Mouse (Mus musculus) CD4-positive, CD25-positive, alpha-beta regulatory T cell, adult 4 months (primary cell): ENCODE data around the gene C1qa. TPM values are rescaled to one million over a fixed set of nuclear protein-coding genes. Genes with fewer than 3 reads are reported as not detected.

Experiments used
- ATAC-seq: one replicate; pipeline ENCODE4 v1.8.0; 2017
- polyA plus RNA-seq, 2 experiments: library from polyadenylated mRNA; unstranded; fragments of 100-300 nt; shearing (Covaris generic); gene quantifications; one replicate each; pipeline ENCODE4 v1.2.1; 2017

The C1qa gene
- polyA plus RNA-seq, 2 experiments from 2014 or later: 0.31 to 1.9 TPM

- no peak for ATAC-seq
Measured at GRCm38 (mm10) chr4:136898084-136898598, 462 bp downstream of the C1qa start.

DNA sequence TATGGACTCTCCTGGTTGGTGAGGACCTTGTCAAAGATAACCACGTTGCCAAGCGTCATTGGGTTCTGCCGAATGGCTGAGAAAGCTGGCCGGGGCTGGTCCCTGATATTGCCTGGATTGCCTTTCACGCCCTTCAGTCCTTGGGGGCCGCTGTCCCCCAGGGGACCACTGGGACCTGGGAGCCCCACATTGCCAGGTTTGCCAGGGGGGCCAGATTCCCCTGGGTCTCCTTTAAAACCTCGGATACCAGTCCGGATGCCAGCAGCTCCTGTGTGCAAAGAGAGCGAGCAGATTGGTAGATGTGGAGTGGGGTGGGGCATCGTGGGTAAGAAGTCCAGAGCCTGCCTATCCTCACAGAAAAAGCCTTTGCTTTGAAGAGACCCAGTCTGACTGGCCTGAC is 2.1 kb downstream of the C1qa start:
- no peak for ATAC-seq

- ATAC-seq: no peak
Measured at GRCm38 (mm10) chr4:136895861-136896260, 2.7 kb downstream of the C1qa start.

- ATAC-seq: no peak
Measured at GRCm38 (mm10) chr4:136894821-136895220, 3.8 kb downstream of the C1qa start.

- ATAC-seq: no peak
Measured at GRCm38 (mm10) chr4:136893691-136894543, 4.7 kb downstream of the C1qa start.

GRCm38 (mm10) chr4:136892811-136893210 is 5.8 kb downstream of the C1qa start, which contains the start of gene C1qc:
Gene C1qc, minus strand, starts transcription at chr4:136893065.
- no peak for ATAC-seq

GRCm38 (mm10) chr4:136892371-136892770 is 6.2 kb downstream of the C1qa start:
- ATAC-seq: no peak

DNA sequence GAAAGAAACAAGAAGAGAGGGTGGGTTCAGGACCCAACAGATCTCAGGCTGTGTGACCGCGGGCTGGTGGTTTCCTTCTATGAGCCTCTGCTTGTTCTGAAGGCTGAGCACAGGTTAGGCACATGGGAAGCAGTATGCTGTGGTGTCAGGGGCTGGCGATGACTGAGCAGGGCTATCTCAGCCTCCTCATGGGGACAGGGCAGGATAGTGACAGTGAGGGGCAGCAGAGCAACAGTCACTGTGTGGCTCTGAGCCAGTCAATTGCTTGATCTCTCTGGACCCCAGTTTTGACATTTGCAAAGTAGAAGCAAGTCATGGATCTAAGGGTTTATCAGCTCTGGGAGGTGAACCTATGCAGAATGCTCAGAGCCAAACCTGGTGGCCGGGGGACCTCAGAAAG is 7.5 kb downstream of the C1qa start:
- ATAC-seq: no peak

- ATAC-seq: no peak
Measured at GRCm38 (mm10) chr4:136889981-136890380, 8.6 kb downstream of the C1qa start.

GRCm38 (mm10) chr4:136887714-136888113 is 10.9 kb downstream of the C1qa start:
- no peak for ATAC-seq

DNA sequence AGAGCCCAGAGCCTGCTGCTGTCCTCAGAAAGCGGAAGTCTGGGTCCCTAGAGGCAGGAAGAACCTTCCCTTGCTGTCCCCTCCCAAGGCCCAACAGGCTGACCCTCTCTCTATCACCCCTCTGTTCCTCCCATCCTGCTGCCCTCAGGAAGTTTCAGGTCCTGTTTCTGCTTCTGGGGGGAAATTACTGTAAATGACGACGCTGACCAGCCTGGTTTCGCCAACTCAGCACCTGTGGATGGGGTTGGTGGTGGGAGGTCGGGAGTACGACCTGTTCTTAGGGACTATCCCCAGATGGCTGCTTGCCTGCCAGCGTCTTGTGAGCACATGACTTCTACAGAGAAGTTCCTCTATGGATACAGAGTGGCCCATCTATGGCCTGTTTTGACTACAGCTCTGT is 12.5 kb downstream of the C1qa start, which contains the start of gene C1qb:
C1qb (minus strand) TSS at position 87 of the 400 bp plus-strand sequence.
- ATAC-seq: no peak

DNA sequence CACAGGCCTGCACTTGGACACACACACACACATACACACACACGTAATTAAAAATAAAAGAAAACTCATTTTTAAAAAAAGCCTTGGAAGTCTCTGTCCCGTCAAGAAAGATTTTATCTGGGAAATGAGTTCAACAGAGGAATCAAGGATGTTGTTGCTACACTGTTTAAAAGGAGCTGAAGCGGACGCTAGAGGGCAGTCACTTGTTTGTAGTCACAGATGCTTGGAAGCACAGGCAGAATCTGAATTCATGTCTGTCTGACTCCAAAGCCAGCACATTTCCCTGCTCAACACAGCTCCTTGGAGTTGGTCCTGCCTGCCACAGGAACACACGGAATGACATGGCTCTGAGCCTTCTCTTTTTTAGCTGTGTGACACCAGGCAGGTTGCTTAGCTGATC is 20.0 kb downstream of the C1qa start:
- no peak for ATAC-seq

DNA sequence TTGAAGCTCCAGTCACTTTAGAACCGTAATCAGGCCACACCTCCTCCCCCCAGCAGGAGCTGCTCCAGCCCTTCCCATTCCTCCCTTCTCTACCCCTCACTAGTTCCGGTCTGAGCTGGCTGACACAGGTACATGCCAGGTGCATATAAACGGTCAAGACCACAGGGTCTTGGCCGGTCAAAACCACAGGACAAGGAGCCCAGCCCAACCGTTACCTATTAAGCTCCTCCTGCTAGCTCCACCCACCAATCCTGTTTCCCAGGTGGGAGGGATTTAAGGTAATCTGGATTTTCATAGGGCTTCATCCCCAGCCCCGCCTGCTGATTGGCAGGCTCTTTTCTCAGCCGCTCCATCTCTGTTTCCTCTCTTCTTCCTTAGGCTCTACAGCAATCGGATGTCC is 20.4 kb downstream of the C1qa start:
- no peak for ATAC-seq

GRCm38 (mm10) chr4:136876971-136877370 is 21.6 kb downstream of the C1qa start:
- ATAC-seq: no peak

DNA sequence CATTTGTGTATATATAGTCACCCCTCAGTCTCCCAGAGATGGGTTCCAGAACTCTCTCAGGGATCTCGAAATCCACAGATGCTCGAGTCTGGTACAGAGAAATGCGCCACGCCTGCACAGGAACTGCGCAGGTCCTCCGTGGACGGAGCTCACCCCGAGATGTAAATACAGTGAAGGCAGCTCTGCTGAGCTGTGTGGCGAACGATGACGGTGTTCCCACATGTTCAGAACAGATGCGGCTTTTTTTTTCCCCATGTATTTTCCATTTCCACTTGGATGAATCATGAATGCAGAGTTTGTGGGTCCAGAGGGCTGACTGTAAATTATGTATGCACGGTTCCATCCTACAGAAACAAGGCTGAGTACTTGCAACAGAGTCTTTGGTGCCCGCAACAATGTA is 23.6 kb downstream of the C1qa start:
- no peak for ATAC-seq

DNA sequence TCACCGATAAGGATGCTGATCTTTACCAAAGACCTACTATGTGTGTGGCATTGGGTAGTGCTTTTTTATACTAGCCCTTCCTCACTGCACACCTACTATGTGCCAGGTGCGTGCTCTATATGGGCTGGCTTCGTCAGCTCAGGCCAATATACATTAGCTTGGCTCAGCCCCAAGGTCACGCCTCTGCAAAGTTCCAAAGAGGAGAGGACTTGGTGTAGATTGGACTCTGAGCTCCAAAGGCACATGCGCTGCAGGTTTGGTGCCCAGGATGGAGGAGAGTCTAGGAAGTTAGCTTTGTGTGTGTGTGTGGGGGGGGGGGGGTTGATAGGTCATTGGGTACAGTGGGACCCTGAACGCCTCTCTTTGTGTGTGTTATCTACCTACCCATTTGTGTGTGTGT is 30.2 kb downstream of the C1qa start:
- ATAC-seq: no peak

GRCm38 (mm10) chr4:136867690-136868345 is 30.8 kb downstream of the C1qa start:
- no peak for ATAC-seq

DNA sequence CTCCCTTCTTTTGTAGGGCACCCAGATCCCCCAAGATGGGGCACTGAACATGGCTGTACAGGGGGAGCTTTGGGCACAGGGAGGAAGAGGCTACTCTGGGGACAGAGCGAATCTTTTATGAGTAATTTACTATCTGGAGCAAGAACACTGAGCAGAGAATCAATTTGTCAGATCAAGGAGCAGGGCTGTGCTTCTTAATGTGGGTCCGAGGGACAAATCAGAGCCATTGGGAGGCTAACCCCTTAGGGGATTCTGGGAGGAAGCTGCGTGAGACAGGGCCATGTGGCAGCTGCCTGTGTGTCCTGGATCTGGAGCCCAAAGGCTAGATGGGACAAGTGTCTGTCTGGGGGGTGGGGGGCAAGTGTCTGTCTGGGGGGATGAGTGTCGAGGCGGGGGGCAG is 33.1 kb downstream of the C1qa start:
- ATAC-seq: no peak

DNA sequence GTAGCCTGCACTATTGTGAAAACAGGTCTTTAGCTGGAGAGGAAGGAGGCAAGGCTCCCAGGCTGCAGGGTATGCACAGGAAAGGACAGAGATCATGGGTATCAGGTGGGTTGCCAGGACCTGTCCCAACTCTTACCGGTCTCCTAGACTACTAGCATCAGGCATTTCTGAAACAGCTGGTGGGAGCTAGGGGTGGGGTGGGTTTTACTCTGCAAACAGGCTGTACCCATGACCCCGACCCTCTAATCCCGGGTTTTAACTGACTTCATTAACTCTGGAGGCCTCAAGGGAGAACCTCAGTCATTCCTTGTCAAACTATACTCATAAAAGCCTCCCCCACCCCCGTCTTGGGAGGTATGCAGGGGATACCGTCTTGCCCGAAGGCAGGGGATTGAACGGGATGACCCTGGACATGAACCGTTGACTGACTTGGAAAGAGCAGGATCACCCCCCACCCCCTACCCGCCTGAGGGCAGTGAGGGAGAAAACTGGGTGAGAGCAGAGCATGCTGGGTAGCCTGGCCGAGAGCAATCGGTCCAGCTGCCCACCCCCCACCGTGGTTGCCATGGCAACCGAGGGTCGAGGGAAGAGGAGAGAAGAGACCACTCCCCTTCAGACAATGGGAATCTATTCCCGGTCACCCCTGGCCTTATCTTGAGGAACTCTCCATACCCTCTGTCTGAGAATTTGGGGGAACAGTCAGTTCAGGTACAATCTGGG is 33.7 kb downstream of the C1qa start:
- ATAC-seq: no peak

DNA sequence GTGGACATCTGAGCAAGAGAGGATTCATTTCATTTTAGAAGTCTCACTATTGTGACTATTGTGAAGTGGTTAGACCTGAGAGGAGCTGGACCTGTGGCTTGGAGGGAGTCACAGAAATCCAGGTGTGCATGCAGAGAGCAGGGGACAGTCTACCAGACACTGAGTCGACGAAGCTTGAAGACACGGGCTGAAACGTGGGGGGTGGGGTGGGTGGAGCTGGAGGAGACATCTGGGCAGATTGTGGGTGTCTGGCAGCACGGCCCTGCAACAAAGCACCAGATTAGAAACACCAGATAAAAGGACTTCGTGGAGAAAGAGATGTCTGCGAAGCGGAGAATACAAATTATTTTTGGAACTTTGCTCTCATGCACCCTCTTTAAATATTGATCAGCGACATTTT is 35.1 kb downstream of the C1qa start:
- ATAC-seq: no peak

DNA sequence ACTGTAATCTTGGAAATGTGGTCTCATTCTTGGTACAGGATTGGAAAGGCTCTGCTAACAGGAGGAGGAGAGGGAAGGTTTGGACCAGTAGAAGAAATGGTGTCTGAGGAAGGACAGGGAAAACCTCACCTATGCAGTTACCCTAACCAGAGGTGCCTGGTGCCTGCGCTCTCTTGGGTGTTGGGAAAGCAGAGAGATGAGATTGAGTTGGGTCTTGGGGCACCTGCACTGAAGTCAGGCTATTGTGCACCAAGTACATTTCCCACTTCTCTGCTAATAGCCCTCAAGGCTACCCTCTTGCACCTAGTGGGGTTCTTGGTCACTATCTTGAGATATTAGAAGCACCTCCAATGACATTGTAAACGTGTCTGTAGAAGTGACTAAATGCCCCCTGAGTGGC is 36.2 kb downstream of the C1qa start:
- ATAC-seq: no peak

DNA sequence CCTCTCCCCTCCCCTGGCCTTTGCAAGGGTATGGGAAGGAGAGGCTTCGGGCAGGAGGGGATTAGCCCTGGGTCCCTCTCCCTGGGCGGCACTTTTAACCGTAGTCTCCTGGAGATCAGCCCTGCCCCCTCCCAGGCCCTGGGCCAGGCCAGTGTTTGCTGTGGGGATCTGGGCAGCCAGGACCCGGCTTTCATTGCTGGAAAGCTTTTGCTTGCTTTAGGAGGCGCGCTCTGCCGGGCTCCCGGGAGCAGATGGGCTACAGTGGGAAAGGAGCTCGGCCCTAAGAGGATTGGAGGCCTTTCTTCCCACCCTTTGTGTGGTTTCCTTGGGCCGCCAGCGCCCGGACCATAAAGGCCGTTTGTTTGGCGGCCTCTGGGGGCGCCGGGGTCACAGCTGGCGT is 36.8 kb downstream of the C1qa start:
- no peak for ATAC-seq

- no peak for ATAC-seq
Measured at GRCm38 (mm10) chr4:136860022-136860421, 38.6 kb downstream of the C1qa start.
